Mouse (Mus musculus) E14TG2a.4 (cell line): Measurements from ENCODE around the gene 4930451I11Rik.

ENCODE experiments used
- H3K27me3 ChIP-seq: 2 replicates; pipeline ENCODE4 v1.6.1; 2014; ENCODE audit warnings: low read length, control low read depth; ENCODE audit not compliant: insufficient read depth
- H3K36me3 ChIP-seq: 2 replicates; pipeline ENCODE4 v1.6.1; 2014; ENCODE audit warnings: low read length, control low read depth; ENCODE audit not compliant: insufficient read depth
- H3K4me1 ChIP-seq: replicated peaks from 2 replicates; pipeline ENCODE4 v1.6.1; 2014; ENCODE audit warnings: low read depth, low read length, control low read depth
- H3K4me3 ChIP-seq: replicated peaks from 2 replicates; pipeline ENCODE4 v1.5.1; 2014; ENCODE audit warnings: mild to moderate bottlenecking, low read length
- H3K9me3 ChIP-seq: 2 replicates; pipeline ENCODE4 v1.6.1; 2014; ENCODE audit warnings: low read length, control low read depth
- CTCF ChIP-seq: conservative IDR thresholded peaks from 2 replicates; pipeline ENCODE4 v1.5.1; 2014; ENCODE audit warnings: low read length
- NANOG ChIP-seq: IDR thresholded peaks from 2 replicates; pipeline ENCODE4 v1.6.1; 2014; ENCODE audit warnings: borderline replicate concordance, low read length, mixed read lengths
- POU5F1 ChIP-seq: IDR thresholded peaks from 2 replicates; pipeline ENCODE4 v1.6.1; 2014; ENCODE audit warnings: low read length, borderline replicate concordance

Gene 4930451I11Rik

DNA sequence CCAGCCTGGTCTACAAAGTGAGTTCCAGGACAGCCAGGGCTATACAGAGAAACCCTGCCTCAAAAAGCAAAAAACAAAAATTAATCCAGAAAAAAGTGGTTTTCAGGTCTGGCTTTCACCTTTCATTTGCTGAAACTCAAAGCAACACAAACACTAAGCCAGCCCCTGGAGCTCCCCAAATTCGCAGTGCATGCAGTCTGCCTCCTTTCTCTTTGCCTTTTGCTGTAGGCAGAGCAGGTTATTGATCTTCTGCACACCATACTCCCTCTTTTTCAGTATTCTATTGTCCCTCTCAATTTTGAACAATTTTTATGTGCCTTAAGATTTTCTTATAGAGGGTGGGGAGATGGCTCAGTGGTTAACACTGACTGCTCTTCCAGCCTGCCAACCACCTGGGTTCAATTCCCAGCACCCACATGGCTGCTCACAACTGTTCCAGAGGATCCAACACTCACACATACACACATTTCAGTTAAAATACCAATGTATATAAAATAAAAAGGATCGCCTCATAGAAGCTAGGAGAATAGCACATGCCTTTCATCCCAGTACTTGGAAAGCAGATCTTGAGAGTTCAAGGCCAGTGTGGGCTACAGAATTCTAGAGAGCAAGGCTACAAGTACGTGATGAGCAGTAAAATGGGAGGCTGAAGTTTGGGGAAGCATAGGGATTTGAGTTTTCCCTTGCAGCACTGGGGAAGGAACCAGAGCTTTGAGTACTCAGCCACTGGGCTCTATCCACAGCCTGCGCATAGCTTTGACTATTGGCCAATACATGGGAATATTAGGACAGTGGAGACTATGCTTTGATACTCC is 37.8 kb downstream of the 4930451I11Rik start:
- Histone ChIP-seq H3K36me3 (peaks cover 73% of the 10 kb centered on the region), H3K4me3 (peak overlapping the region; percentile 98), H3K27me3 (no peaks in the 10 kb centered on the region), H3K4me1 (peaks cover 72% of the 10 kb centered on the region), H3K9me3 (no peaks in the 10 kb centered on the region)
- TF ChIP-seq NANOG, result no peak
- no peak for TF ChIP-seq CTCF
- no peak for TF ChIP-seq POU5F1

DNA sequence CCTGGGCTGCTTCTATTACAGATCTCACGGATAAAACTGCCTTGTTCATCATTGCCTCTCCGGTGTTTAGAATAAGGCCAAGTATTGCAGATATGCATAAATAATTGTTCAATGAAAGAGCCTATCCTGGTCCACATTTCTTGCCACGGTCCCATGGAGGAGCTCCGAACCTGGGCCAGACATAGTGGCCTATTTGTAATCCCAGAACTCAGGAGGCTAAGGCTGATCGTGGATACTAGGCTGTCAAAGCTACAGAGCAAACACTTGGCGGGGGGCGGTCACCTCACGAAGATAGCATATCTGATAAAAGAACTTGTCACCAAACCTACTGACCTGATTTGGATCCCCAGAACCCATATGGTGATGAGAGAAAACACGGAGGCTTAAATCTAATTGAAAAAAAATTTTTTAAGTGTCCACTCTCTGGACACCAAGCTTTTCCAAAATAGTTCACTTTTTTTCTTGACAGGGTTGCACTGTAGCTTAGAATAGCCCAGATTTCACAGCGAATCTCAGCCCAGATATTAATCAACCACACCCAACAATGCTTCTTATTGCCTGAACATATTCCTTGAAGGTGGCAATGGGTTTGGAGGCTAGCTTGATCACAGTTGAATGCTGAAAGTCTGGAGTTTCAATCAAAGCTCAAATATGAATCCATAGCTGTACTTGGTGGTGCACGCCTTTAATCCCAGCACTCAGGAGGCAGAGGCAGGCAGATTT is 38.6 kb downstream of the 4930451I11Rik start:
- Histone ChIP-seq H3K27me3 (no peaks in the 10 kb centered on the region), H3K9me3 (no peaks in the 10 kb centered on the region), H3K4me3 (peak overlapping the region; percentile 98), H3K4me1 (peaks cover 79% of the 10 kb centered on the region), H3K36me3 (peaks cover 75% of the 10 kb centered on the region)
- no peak for TF ChIP-seq NANOG
- no peak for TF ChIP-seq POU5F1
- TF ChIP-seq CTCF, result no peak

DNA sequence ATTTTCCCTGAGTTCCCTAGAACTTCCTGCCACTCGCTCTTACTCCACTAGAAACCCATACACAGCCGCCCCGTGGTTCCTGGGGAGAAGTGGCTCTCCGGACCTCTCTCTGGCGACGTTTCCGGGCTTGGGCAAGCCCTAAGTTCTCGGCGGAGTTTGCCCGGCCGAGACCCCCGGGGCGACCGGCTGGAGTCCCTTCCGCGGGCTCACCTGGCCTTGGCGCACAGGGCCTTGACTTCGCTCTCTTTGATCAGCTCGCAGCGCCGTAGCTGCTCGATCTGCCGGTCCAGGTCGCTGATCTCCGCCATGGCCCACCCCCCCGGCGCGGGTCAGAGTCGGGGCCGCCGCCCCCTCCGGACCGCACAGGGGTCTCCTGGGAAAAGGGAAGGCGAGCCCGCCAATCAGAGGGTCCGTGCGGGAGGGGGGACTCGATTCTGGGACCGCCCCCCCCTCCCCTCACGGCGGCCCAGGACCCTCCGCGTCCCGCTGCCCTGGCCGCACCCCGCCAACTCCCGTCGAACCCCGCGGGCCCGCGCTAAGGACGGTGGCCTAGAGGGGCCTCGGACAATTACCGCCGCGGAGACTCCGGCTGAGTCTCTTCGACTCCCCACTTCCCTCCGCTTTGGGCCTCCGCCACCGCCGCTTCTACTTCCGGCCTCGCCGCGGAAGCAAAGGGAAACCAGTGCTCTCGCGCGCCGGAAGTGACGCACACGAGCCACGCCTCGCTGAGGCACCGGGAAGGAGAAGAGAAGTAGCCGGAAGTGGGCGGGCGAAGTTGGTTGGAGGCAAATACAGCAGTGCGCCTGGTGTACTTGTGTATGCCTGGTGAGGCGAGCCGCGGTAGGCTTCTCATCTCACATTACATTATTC is 39.4 kb downstream of the 4930451I11Rik start, which contains the start of gene Ppp4c:
Ppp4c (minus strand) TSS at position 646 of the 870 bp plus-strand sequence.
- H3K4me1 ChIP-seq, result peaks cover 83% of the 10 kb centered on the region
- no peaks in the 10 kb centered on the region for H3K9me3 ChIP-seq
- H3K4me3 ChIP-seq, result peak within 1 kb of the TSS; percentile 98
- H3K27me3 ChIP-seq, result no peaks in the 10 kb centered on the region
- TF ChIP-seq NANOG (no peak), POU5F1 (no peak), CTCF (no peak)
- peaks cover 75% of the 10 kb centered on the region for H3K36me3 ChIP-seq

DNA sequence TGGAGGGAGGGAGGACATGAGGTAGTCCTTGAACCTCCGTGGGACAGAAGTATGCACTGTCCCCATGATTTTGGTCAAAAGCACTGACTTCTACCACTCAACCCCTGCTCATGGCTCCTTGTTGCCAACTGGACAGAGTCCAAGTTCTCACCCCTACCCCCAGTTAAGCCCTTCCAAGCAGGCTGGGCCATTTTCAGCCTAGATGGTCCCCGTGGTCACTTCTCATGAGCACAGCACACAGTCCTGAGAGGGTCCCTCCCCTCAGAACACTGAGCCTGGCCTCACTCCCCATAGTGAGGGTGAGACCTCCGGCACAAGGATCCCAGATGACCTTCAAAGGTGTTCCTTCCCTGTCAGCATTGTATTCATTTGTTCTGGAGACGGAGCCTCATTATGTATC is 42.3 kb downstream of the 4930451I11Rik start:
- Histone ChIP-seq H3K36me3 (peaks cover 75% of the 10 kb centered on the region), H3K9me3 (no peaks in the 10 kb centered on the region), H3K27me3 (no peaks in the 10 kb centered on the region), H3K4me1 (peaks cover 84% of the 10 kb centered on the region), H3K4me3 (0 out of 2 replicates have a peak overlapping the region, but pooled peaks have one; percentile 8)
- no peak for TF ChIP-seq NANOG
- no peak for TF ChIP-seq CTCF
- no peak for TF ChIP-seq POU5F1

DNA sequence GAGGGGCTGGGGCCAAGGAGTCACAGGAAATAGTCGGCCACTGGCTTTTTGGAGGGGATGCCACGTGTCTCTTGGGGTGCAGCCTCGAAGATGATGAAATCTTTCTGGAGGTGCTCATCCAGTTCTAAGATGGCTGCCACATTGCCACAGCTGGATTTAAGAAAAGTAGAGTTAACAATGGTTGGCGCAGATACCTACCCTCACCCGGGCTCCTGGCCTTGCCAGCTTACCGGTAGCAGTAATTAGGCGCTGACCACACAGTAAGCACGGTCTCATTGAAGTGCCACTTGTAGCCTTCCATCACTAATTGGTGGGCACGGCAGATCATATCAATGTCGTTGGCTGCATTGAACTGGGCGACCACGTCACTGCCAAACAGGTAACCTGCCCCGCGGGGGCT is 45.3 kb downstream of the 4930451I11Rik start:
- TF ChIP-seq CTCF (no peak), NANOG (no peak), POU5F1 (no peak)
- Histone ChIP-seq H3K4me3 (no peak overlapping the region), H3K27me3 (no peaks in the 10 kb centered on the region), H3K9me3 (no peaks in the 10 kb centered on the region), H3K36me3 (peaks cover 91% of the 10 kb centered on the region), H3K4me1 (peaks cover 91% of the 10 kb centered on the region)

DNA sequence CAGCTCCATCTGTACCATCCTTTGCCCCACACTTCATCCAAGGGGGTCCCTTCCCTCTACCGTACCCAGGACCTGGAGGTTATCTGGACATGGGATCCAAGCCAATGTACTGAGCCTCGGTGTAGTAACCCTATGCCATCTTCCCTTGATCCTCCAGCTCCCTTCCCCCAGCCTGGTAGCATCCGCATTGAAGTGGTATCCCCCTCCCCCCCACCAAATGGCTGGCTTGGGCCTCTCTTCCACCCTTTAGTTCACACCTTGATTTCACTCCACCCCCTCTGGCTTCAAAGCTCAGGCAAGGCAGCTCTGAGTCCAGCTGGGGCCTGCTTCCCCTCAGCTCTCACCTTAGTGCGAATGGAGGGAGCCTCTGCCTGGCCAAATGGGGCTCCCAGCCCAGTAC is 46.4 kb downstream of the 4930451I11Rik start:
- Histone ChIP-seq H3K9me3 (no peaks in the 10 kb centered on the region), H3K36me3 (peaks cover 82% of the 10 kb centered on the region), H3K27me3 (no peaks in the 10 kb centered on the region), H3K4me1 (peaks cover 90% of the 10 kb centered on the region), H3K4me3 (no peak overlapping the region)
- TF ChIP-seq CTCF (no peak), NANOG (no peak), POU5F1 (no peak)

DNA sequence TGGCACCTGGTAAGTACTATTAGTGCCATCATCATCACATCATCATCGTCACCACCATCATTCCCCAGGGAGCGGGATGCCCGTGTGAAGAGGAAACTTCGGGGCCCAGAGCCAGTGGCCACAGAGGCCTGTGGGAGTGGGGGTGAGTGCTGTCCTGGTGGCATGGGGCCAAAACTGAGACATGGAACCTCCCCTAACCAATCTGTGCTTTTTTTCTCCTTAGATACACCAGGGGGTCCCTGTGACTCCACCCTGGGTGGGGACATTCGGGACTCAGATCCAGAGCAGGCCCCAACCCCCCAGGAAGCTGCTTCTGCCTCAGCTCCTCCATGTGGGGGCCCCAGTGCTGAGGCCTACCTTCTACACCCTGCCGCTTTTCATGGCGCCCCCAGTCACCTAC is 47.0 kb downstream of the 4930451I11Rik start:
- no peak for TF ChIP-seq CTCF
- Histone ChIP-seq H3K9me3 (no peaks in the 10 kb centered on the region), H3K27me3 (no peaks in the 10 kb centered on the region), H3K4me1 (peaks cover 89% of the 10 kb centered on the region), H3K36me3 (peaks cover 76% of the 10 kb centered on the region), H3K4me3 (no peak overlapping the region; the same call in 1 of the 2 replicates)

DNA sequence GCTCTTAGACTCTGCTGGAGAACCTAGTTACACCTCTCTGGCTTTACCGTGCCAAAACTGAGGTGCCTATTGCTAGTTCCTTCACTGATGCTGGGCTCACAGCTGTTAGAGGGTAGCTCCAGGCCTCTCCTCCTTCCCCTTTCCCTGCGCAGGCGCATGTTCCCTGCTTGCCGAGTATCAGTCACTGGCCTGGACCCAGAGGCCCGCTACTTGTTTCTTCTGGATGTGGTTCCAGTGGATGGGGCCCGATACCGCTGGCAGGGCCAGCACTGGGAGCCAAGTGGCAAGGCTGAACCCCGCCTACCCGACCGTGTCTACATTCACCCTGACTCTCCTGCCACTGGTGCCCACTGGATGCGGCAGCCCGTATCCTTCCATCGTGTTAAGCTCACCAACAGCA is 48.7 kb downstream of the 4930451I11Rik start:
- Histone ChIP-seq H3K4me3 (no peak overlapping the region), H3K9me3 (no peaks in the 10 kb centered on the region), H3K4me1 (peaks cover 87% of the 10 kb centered on the region), H3K27me3 (no peaks in the 10 kb centered on the region), H3K36me3 (peaks cover 74% of the 10 kb centered on the region)
- TF ChIP-seq POU5F1 (no peak), NANOG (no peak), CTCF (no peak)
